Mouse (Mus musculus): ENCODE results near the gene Pon2. TPM values are rescaled to one million over a fixed set of nuclear protein-coding genes. Genes with fewer than 3 reads are reported as not detected.

Gene Pon2
- polyA plus RNA-seq, 1 experiment from 2014 or later = 57.4 TPM

DNA sequence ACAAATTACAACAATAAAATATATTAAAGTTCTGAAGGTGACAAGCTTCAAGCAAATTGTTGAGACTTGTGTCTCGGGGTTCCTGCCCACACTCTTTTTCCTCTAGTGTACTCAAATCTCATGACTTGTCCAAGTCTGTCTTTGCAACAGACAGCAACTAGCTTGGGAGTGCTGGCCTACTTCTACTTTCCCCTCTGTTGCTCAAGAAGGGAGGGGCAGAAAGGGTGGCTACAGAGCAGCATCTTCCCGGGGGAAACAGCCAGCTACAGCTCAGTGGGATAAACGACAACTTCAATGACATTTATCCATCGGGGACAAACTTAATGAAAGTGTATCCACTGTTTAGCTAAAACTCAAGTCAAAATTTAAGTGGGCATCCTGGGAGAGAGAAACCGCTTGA, 5.4 kb downstream of the Pon2 start:
- DNase-seq (ENCODE audit: low read depth, low spot score) = no peak
- ChIA-PET POLR2A (interaction anchor here (0.8 kb wide), 1 partner anchor 596 kb away, joined by 4 read pairs; no protein-coding TSS in a partner anchor), CTCF (interaction anchor here (1.1 to 1.3 kb wide), 2 partner anchors 20 to 61 kb away, joined by 3 to 4 read pairs; no protein-coding TSS in a partner anchor)
- no peak for TF ChIP-seq CTCF (IDR thresholded peaks at IDR 0.05)
- H3K27me3 ChIP-seq = no peaks in the 10 kb centered on the region
- ATAC-seq = no peak
- in situ Hi-C loops (cut with MboI; ENCODE audit: low pct_unique_long_range_greater_than_20kb) = no loop called here

DNA sequence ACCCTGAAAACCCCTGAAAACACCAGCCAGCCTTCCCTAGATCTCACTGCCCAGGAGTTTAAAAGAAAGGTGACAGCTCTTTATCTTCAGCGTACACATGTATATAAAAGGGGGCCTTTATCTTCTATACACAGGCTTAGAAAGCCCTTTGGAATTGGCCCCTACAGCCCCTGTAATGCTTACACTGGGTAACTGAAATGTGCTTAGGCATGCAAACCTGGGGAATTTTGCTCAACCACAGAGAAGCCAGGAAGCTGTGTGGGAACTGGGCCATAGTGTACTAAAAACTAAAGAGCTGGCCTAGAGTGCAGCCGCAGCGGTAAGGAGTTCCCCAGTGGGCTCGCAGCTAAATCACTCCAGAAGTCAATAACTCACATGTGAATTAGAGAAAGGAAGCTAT, 6.8 kb downstream of the Pon2 start:
- no peak for ATAC-seq
- DNase-seq (ENCODE audit: low read depth, low spot score) = no peak
- ChIA-PET POLR2A (no interaction called here), CTCF (no interaction called here)
- in situ Hi-C loops (cut with MboI; ENCODE audit: low pct_unique_long_range_greater_than_20kb) = no loop called here
- H3K27me3 ChIP-seq = no peaks in the 10 kb centered on the region
- no peak for TF ChIP-seq CTCF (IDR thresholded peaks at IDR 0.05)

DNA sequence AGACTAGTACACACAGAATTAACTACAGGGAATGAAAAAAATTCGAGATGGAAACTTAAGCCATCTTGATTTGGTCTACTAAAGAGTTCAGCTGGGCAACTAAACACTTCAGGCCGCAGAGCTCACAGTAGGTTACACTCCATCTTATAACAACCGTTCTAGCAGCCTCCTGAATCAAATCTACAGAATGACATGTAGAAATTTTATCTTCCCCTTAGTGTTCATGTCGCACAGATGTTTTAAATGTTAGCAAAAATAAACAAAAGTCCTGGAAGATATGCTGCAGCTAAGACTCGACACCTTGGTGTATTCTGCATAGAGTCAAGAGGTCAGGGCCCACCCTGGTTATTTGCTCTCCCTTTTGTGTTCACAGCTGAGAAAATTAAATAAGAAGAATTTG, 10.3 kb downstream of the Pon2 start:
- in situ Hi-C loops (cut with MboI; ENCODE audit: low pct_unique_long_range_greater_than_20kb) = no loop called here
- TF ChIP-seq CTCF (IDR thresholded peaks at IDR 0.05) = no peak
- no peak for ATAC-seq
- CTCF ChIA-PET = no interaction called here
- no peaks in the 10 kb centered on the region for H3K27me3 ChIP-seq
- POLR2A ChIA-PET = no interaction called here
- DNase-seq (ENCODE audit: low read depth, low spot score) = no peak

DNA sequence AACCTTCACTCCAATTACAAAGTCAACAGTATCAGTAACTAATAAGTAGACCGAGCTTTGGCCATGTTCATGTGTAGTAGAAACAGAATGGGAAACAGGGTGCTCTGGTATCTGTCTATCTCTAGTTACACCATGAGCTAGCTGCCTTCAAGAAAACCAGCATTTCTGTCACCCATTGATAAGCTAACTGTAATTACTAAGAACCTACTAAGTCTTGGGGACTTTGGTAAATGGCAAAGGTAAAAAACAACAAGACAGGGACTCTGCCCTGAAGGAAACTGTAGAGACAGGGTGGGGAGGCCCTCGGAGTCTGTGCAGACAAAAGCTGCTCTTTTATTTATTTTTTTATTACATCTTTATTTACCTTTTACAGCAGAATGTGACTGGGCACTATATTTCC, 10.9 kb downstream of the Pon2 start:
- TF ChIP-seq CTCF (IDR thresholded peaks at IDR 0.05) = no peak
- ATAC-seq (no peak), DNase-seq (ENCODE audit: low read depth, low spot score) (no peak)
- CTCF ChIA-PET = interaction anchor here (1.3 kb wide), 2 partner anchors 10 to 36 kb away, joined by 3 to 4 read pairs; no protein-coding TSS in a partner anchor
- in situ Hi-C loops (cut with MboI; ENCODE audit: low pct_unique_long_range_greater_than_20kb) = no loop called here
- POLR2A ChIA-PET = no interaction called here
- no peaks in the 10 kb centered on the region for H3K27me3 ChIP-seq

DNA sequence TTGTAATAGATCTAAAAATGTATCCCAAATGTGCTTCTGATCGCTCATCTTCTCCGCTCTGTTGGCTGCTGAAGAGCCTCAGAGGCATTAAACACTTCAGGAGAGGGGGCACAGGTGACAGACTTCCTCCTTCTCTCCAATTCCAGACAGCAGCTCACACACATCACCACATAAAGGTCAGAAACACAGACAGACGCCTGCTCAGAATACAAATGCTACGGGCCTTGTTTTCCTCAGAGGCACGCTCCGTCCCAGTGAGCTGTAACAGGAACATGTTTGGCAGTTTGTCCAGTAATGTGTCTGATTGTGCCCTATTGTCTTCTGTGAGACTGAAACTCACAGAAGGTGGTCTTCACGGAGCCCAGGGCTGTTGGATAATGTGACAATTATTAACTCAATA, 15.8 kb downstream of the Pon2 start:
- CTCF ChIA-PET = no interaction called here
- TF ChIP-seq CTCF (IDR thresholded peaks at IDR 0.05) = no peak
- DNase-seq (ENCODE audit: low read depth, low spot score) = no peak
- POLR2A ChIA-PET = no interaction called here
- in situ Hi-C loops (cut with MboI; ENCODE audit: low pct_unique_long_range_greater_than_20kb) = no loop called here
- no peak for ATAC-seq
- no peaks in the 10 kb centered on the region for H3K27me3 ChIP-seq

DNA sequence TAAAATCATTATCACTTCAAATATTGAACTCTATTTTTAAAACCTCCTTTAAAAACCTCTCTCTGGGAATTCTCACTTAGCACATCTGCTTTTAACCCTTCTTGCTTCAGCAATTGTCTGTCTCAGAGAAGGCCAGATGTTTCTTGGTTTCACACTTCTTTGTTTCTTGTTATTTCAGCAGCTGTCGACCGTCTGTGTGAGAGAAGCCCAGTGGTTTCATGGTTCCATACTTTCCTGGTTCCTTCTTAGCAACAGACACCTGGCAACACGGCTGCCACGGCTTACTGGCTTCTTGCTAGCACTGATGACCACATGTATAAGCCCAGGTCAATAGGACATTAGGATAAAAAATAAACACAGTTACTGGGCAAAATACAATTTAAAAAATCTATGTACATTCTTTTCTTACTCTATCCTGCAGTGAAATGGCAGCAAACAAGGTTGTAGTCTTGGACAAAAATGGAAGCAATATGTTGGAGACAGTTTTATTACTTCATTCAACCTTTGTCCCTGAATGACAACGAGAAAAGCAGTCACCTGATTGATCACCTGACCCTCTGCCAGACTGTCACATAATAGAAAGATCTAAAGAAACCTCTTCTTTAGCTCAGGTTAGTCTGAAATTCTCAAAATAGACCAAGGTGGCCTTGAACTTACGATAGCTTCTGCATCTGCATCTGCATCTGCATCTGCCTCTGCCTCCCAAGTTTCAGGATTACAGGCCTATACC, 17.5 kb downstream of the Pon2 start:
- ChIA-PET CTCF (interaction anchor here (1.6 kb wide), 1 partner anchor 11 kb away, joined by 4 read pairs; no protein-coding TSS in a partner anchor), POLR2A (no interaction called here)
- no peak for DNase-seq (ENCODE audit: low read depth, low spot score)
- no peak for TF ChIP-seq CTCF (IDR thresholded peaks at IDR 0.05)
- H3K27me3 ChIP-seq = no peaks in the 10 kb centered on the region
- in situ Hi-C loops (cut with MboI; ENCODE audit: low pct_unique_long_range_greater_than_20kb) = no loop called here
- no peak for ATAC-seq

DNA sequence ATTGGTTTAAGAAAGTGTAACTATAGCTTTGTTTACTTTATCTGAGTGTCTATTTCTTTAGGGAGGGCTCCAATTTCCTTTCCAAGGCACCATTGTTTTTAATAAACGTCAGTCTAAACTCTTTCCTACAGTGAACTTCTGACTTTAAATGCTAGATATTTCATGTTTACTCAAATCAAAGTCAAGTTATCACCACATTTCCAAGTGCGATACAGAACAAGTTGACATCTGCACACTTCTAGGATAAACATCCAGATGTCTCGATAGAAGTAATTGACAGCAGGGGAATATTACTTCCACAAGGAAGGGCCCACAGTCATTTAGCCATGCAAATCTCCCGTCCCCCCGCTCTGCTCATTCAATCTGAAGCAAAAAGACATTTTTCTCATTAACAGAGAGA, 20.3 kb downstream of the Pon2 start:
- in situ Hi-C loops (cut with MboI; ENCODE audit: low pct_unique_long_range_greater_than_20kb) = no loop called here
- ATAC-seq = no peak
- TF ChIP-seq CTCF (IDR thresholded peaks at IDR 0.05) = no peak
- ChIA-PET POLR2A (no interaction called here), CTCF (interaction anchor here (1.0 kb wide), 1 partner anchor 10 kb away, joined by 4 read pairs; no protein-coding TSS in a partner anchor)
- no peaks in the 10 kb centered on the region for H3K27me3 ChIP-seq
- no peak for DNase-seq (ENCODE audit: low read depth, low spot score)

DNA sequence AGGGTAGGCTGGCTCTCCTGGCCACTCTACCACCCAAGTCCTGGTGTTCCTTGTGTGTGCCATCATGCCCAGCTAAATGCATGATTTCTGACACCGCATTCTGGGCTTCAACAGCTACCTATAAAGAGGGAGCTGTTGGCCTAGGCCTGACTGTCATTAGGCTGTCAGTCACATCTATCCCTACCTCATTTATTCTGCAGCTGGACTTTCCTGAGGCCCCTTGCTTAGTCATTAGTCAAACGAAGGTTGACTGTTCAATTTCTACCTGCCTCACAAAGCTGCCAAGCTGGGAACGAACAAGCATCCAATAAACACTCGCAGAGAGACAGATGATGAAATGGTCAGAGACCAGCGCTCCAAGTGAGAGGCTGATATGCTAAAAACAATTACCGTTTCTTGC, 28.6 kb downstream of the Pon2 start:
- DNase-seq (ENCODE audit: low read depth, low spot score) = no peak
- ChIA-PET CTCF (interaction anchor here (0.7 kb wide), 1 partner anchor 12 kb away, joined by 4 read pairs; no protein-coding TSS in a partner anchor), POLR2A (no interaction called here)
- no peak for TF ChIP-seq CTCF (IDR thresholded peaks at IDR 0.05)
- H3K27me3 ChIP-seq = no peaks in the 10 kb centered on the region
- no peak for ATAC-seq
- in situ Hi-C loops (cut with MboI; ENCODE audit: low pct_unique_long_range_greater_than_20kb) = no loop called here

DNA sequence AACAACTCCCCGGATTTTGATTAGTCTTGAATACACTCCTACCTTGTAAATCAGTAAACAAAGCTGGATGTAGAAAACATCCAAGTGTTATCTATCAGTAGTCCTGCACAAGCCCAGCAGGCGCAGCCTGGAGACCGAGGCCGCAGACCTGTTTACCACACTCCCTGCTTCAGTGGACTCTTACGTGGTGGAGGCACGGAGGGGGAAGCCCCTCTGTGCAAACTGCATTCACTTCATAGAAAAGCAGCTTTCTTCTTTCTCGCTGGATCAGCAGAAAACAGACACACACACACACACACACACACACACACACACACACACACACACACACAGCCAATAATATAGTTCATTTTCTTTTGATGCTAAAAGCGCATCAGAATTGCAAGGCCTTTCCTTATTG, 33.5 kb downstream of the Pon2 start:
- ATAC-seq (no peak), DNase-seq (ENCODE audit: low read depth, low spot score) (no peak)
- in situ Hi-C loops (cut with MboI; ENCODE audit: low pct_unique_long_range_greater_than_20kb) = no loop called here
- no peaks in the 10 kb centered on the region for H3K27me3 ChIP-seq
- CTCF ChIA-PET = no interaction called here
- TF ChIP-seq CTCF (IDR thresholded peaks at IDR 0.05) = no peak
- POLR2A ChIA-PET = no interaction called here

DNA sequence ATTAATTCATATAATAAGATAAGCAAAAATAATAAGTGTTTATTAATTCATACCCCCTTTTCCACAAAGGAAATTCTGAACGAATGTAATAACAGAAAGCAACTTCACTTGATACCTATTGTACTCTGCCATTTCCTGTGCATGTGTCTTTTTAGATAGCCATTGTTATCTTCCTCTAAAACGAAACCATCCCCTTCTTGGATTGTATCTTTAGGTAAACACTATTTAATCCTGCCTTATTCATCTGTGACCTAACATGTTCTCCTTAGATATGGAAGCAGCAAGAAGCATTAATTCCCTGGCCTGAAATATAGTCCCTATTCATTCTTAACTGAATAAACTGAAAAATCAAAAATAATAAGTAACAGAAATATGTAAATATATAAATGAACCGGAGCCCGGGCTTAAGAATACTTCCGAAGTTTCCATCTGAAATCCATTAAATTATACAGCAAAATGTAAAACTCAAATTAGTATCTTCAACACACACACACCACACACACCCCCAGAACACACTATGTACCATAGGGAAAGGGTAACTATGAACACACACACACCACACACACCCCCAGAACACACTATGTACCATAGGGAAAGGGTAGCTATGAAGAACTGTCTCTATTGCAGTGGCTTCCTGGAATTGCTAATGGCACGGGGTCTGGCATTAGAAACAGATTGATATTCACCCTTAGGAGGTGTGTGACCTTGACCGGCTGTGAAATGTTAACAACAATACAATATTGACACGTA, 34.8 kb downstream of the Pon2 start:
- in situ Hi-C loops (cut with MboI; ENCODE audit: low pct_unique_long_range_greater_than_20kb) = no loop called here
- no peak for DNase-seq (ENCODE audit: low read depth, low spot score)
- no peaks in the 10 kb centered on the region for H3K27me3 ChIP-seq
- TF ChIP-seq CTCF (IDR thresholded peaks at IDR 0.05) = no peak
- no peak for ATAC-seq
- POLR2A ChIA-PET = no interaction called here
- CTCF ChIA-PET = no interaction called here

Data from Patski (cell line).